Mouse (Mus musculus): ENCODE data around the gene Slc2a4.

The Slc2a4 gene

GRCm38 (mm10) chr11:69900471-69901405 lies 47.2 kb downstream of the Slc2a4 start, which contains the start of the genes 2810408A11Rik and Neurl4:
TSS of gene 2810408A11Rik (minus strand) at chr11:69900987.
TSS of gene Neurl4 (plus strand) at chr11:69901072.
- peak; percentile 85 for DNase-seq (ENCODE audit: low spot score)

- DNase-seq (ENCODE audit: low spot score), result no peak
These were observed 48.1 kb downstream of the Slc2a4 start for GRCm38 (mm10) chr11:69899870-69900269.

GRCm38 (mm10) chr11:69895291-69895690 lies 52.7 kb downstream of the Slc2a4 start, which contains the start of gene Acap1:
TSS of gene Acap1 (minus strand) at chr11:69895539.
- DNase-seq (ENCODE audit: low spot score), result no peak

- no peak for DNase-seq (ENCODE audit: low spot score)
These were observed 53.3 kb downstream of the Slc2a4 start for GRCm38 (mm10) chr11:69894671-69895070.

Data from ovary, postnatal 36 days (tissue).